Mouse (Mus musculus) mesoderm, embryonic 11.5 days (tissue): ENCODE results near the gene Amotl1.
"Not testable (repeated sequence)": the region's sequence is repeated elsewhere in the genome, so short reads cannot be mapped to it uniquely, and the experiment has no call there.

Source experiments
- DNase-seq: peaks from one replicate; pipeline ENCODE4 v3.0.0-alpha.2; 2012; ENCODE audit warnings: low read depth, low spot score

The Amotl1 gene

GRCm38 (mm10) chr9:14644956-14645355 lies at the start of gene Amotl1:
Gene Amotl1, minus strand, starts transcription at chr9:14645056.
- no peak for DNase-seq

- no peak for DNase-seq
Measured at GRCm38 (mm10) chr9:14689376-14690108, 44.7 kb upstream of the Amotl1 start.

GRCm38 (mm10) chr9:14684363-14684762 lies 39.5 kb upstream of the Amotl1 start:
- DNase-seq, result no peak

GRCm38 (mm10) chr9:14682741-14683140 lies 37.9 kb upstream of the Amotl1 start:
- DNase-seq, result no peak

GRCm38 (mm10) chr9:14680584-14680983 lies 35.7 kb upstream of the Amotl1 start:
- no peak for DNase-seq

- DNase-seq, result no peak
Measured at GRCm38 (mm10) chr9:14675707-14676691, 31.1 kb upstream of the Amotl1 start.

GRCm38 (mm10) chr9:14674506-14674905 lies 29.6 kb upstream of the Amotl1 start:
- no peak for DNase-seq

GRCm38 (mm10) chr9:14673109-14673508 lies 28.3 kb upstream of the Amotl1 start:
- no peak for DNase-seq

GRCm38 (mm10) chr9:14671965-14672364 lies 27.1 kb upstream of the Amotl1 start:
- DNase-seq, result not testable (repeated sequence)

GRCm38 (mm10) chr9:14668382-14668781 lies 23.5 kb upstream of the Amotl1 start:
- DNase-seq, result no peak

- no peak for DNase-seq
Measured at GRCm38 (mm10) chr9:14666071-14666470, 21.2 kb upstream of the Amotl1 start.

- no peak for DNase-seq
Measured at GRCm38 (mm10) chr9:14663591-14663990, 18.7 kb upstream of the Amotl1 start.

- DNase-seq, result no peak
Measured at GRCm38 (mm10) chr9:14662876-14663275, 18.0 kb upstream of the Amotl1 start.

GRCm38 (mm10) chr9:14662138-14662537 lies 17.3 kb upstream of the Amotl1 start:
- DNase-seq, result no peak

- no peak for DNase-seq
Measured at GRCm38 (mm10) chr9:14657926-14658325, 13.1 kb upstream of the Amotl1 start.

GRCm38 (mm10) chr9:14654010-14654409 lies 9.2 kb upstream of the Amotl1 start:
- no peak for DNase-seq

- no peak for DNase-seq
Measured at GRCm38 (mm10) chr9:14652761-14653160, 7.9 kb upstream of the Amotl1 start.

- DNase-seq, result no peak
Measured at GRCm38 (mm10) chr9:14647849-14648248, 3.0 kb upstream of the Amotl1 start.

- DNase-seq, result no peak
Measured at GRCm38 (mm10) chr9:14646641-14647040, 1.8 kb upstream of the Amotl1 start.

GRCm38 (mm10) chr9:14646061-14646460 lies 1.2 kb upstream of the Amotl1 start:
- no peak for DNase-seq

- DNase-seq, result no peak
Measured at GRCm38 (mm10) chr9:14643328-14643727, 1.5 kb downstream of the Amotl1 start.

- DNase-seq, result peak; percentile 72
Measured at GRCm38 (mm10) chr9:14642251-14643021, 2.4 kb downstream of the Amotl1 start.
